Mouse (Mus musculus) cortical plate, adult 2 months (tissue): ENCODE measurements around the gene Efcab5.

Source experiments
- CTCF ChIP-seq: fragments of 200-500 bp; IDR thresholded peaks from 2 replicates; pipeline ENCODE4 v1.5.1; 2011; ENCODE audit warnings: mild to moderate bottlenecking, control low read depth, low read length; ENCODE audit not compliant: insufficient read depth; ENCODE audit errors: extremely low read depth
- POLR2A ChIP-seq: fragments of 200-500 bp; IDR thresholded peaks from 2 replicates; pipeline ENCODE4 v1.6.1; 2011; ENCODE audit warnings: mild to moderate bottlenecking, low read length, control low read depth; ENCODE audit not compliant: insufficient read depth; ENCODE audit errors: extremely low read depth

GRCm38 (mm10) chr11:77196181-77197143, 7.7 kb upstream of the Efcab5 start:
- TF ChIP-seq CTCF, result no peak
- no peak for TF ChIP-seq POLR2A
